Mouse (Mus musculus) cortical plate, adult 2 months (tissue): ENCODE data around the gene Pdhx. TPM values are rescaled to one million over a fixed set of nuclear protein-coding genes. Genes with fewer than 3 reads are reported as not detected.

ENCODE experiments used
- H3K27ac ChIP-seq: fragments of 200-500 bp; 2 replicates; pipeline ENCODE4 v1.5.1; 2012; ENCODE audit warnings: low read length, control low read depth, inconsistent platforms; ENCODE audit not compliant: insufficient read depth
- H3K4me1 ChIP-seq: fragments of 200-500 bp; 2 replicates; pipeline ENCODE4 v1.6.1; 2011; ENCODE audit warnings: low read length; ENCODE audit not compliant: control insufficient read depth, insufficient read depth
- H3K4me3 ChIP-seq: fragments of 200-500 bp; 2 replicates; pipeline ENCODE4 v1.5.1; 2011; ENCODE audit warnings: mild to moderate bottlenecking, low read length, control low read depth; ENCODE audit not compliant: insufficient read depth
- CTCF ChIP-seq: fragments of 200-500 bp; IDR thresholded peaks from 2 replicates; pipeline ENCODE4 v1.5.1; 2011; ENCODE audit warnings: mild to moderate bottlenecking, control low read depth, low read length; ENCODE audit not compliant: insufficient read depth; ENCODE audit errors: extremely low read depth
- POLR2A ChIP-seq: fragments of 200-500 bp; IDR thresholded peaks from 2 replicates; pipeline ENCODE4 v1.6.1; 2011; ENCODE audit warnings: mild to moderate bottlenecking, low read length, control low read depth; ENCODE audit not compliant: insufficient read depth; ENCODE audit errors: extremely low read depth
- polyA plus RNA-seq: library from polyadenylated mRNA; depleted of rRNA; stranded (reverse); fragments of >200 nt; gene quantifications from 2 replicates; pipeline ENCODE4 v1.2.3, GENCODE M21; 2012; rRNA removed

The Pdhx gene
- 47.7 and 48.4 TPM in 2 replicates for polyA plus RNA-seq

DNA sequence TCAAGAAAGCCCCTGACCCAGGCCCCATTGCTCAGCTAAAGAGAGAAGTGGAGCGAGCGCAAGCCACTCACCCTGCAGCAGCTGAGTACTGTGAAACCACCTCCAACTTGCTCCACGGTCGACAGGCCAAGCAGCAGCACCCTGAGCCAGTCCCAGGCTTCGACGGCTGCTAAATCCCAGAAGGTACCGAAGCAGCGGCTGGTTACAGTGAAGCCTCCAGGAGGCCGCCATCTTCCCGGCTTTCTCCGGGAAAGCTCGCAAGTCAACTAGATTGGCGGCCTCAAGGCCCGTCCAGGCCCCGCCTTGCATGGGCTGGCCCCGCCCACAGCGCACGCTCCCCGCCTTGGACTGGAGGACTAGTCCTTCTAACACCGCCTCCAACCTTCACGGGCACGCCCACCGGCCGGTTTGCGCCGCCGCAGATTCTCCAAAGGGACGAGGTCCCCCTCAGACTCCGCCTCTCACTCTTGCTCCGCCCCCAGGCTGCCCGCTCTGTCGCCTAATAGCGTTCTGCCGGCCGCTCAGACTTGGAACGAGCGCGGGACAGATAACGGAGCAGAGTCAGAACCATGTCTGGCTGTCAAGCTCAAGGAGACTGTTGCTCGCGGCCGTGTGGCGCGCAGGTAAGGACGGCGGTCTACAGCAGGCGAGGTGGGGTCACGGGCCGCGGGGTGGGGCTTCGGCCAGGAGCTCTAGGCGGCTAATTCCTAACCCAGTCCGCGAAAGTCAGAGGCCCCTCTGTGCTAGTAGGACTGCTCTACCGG, at the start of gene Pdhx, which contains the start of gene Apip:
TSS of gene Pdhx (minus strand) at position 295 of the 764 bp plus-strand sequence.
TSS of gene Apip (plus strand) at position 457 of the 764 bp plus-strand sequence.
- H3K27ac ChIP-seq: peak within 1 kb of the TSS; percentile 77
- TF ChIP-seq CTCF (no peak), POLR2A (peak; percentile 85)

DNA sequence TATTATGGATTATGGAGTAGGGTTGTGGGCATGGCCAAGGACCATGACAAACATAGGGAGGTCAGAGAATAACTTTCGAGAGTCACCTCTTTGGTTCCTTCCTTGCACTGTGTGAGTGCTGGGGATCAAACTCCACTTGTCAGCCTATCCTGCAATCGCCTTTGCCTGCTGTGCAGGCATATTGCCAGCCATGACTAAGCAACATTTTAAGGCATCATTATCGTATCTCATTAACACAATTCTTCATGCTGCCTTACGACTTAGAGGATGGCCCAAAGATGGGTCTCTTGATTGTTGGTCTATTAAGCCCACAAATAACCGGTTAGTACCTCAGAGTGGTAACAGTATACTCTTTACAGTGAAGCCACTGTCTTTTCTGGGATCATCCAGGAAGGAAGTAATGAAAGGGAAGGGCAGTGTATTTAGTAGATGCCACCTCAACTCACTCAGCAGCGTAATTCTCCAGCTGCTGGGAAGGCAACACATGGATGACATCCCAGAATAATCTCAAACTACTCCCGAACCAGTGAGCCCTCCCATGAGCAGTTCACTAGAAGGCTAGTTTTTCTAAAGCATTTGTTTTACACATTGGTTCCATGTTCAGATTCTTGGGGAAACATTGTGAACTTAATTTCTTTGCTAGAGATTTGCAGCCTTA, 46.0 kb upstream of the Pdhx start:
- Histone ChIP-seq H3K4me1 (no peaks in the 10 kb centered on the region), H3K27ac (no peak overlapping the region)

More for the DNA sequence above, at the start of gene Pdhx, which contains the start of gene Apip:
- H3K4me1 ChIP-seq: peaks cover 2% of the 10 kb centered on the region; the same call in 1 of the 2 replicates
- H3K4me3 ChIP-seq: peak within 1 kb of the TSS; percentile 87

DNA sequence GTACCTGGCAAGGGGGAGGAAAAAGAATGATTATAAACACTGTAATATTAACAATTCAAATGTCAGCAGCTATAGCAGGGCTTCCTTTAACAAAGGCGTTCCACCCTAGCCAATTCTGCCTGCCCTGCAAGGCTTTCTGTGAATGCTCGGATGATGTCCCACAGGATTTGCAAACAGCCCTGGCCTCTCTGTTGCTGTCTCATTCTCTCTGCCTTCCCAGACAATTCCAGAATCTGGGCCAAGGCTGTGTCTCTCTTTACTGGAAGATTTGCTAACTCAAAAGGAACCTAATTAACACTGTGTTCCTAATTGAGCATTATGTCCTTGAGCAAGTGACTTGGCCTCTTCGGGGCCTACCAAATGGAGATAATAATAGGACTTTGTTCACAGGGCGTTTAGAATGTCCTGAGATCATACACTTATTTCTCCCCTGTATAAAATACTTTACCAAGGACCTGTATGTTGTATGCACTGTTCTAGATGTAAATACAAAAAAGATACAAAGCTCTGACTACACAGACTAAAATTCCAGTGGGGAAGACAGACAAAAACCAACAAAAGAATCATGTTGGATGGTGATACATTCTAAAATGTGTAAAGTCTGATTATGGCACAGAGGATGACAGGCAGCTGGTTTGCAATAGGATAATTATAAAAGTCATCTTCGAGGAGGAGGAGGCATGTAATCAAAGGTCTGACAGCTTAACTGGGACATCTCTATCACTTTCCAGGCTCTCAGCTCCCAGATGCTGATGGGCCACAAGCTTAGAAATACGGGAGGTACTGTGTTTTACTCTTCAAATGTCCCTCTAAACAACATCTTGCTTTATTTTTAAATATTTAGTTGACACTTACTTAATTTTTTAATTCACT, 45.2 kb upstream of the Pdhx start:
- H3K4me1 ChIP-seq: no peaks in the 10 kb centered on the region
- H3K27ac ChIP-seq: no peak overlapping the region

More for the DNA sequence above, 46.0 kb upstream of the Pdhx start:
- no peak for TF ChIP-seq CTCF
- TF ChIP-seq POLR2A: no peak
- no peak overlapping the region for H3K4me3 ChIP-seq

DNA sequence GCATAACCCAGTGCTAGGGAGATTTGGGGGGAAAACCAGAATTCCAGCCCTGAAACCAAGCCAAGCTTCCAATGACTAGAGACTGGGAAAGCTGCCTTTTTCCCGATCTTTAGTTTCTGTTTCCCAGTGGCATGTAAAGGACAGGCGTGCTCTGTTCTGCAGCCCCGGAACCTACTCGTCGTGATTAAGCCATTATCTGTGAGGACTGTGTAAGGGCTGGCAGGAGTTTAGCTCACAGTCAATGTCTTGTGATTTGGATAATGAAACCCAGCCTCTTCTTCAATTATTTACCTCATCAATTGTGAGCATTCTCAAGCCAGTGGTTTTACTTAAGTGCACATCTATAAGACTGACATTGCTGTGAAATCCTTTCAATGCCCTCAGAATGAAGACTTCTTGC, 43.9 kb upstream of the Pdhx start:
- H3K4me1 ChIP-seq: no peaks in the 10 kb centered on the region
- TF ChIP-seq POLR2A (no peak), CTCF (no peak)
- no peak overlapping the region for H3K27ac ChIP-seq
- H3K4me3 ChIP-seq: no peak overlapping the region

More for the DNA sequence above, 45.2 kb upstream of the Pdhx start:
- no peak for TF ChIP-seq CTCF
- TF ChIP-seq POLR2A: no peak
- no peak overlapping the region for H3K4me3 ChIP-seq

DNA sequence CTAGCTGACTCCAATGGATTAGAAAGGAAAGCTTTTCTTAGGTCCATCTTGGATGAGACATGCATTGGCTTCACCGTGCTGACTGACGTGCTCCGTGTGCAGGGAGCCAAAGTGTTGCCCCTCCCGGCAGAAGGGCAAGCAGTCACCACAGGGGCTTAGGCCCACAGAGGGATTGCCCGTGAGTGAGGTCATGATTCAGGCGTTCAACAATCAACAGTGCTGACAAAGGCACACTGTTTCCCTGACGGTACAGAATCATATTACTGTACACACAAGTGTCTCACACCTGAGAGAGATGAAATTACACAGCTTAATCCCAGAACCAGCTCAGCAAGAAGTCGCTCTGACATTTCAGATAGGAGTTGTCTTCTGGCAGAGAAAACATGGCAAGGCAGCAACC, 38.4 kb upstream of the Pdhx start:
- Histone ChIP-seq H3K27ac (no peak overlapping the region), H3K4me1 (no peaks in the 10 kb centered on the region), H3K4me3 (no peak overlapping the region)
- no peak for TF ChIP-seq CTCF
- TF ChIP-seq POLR2A: no peak

DNA sequence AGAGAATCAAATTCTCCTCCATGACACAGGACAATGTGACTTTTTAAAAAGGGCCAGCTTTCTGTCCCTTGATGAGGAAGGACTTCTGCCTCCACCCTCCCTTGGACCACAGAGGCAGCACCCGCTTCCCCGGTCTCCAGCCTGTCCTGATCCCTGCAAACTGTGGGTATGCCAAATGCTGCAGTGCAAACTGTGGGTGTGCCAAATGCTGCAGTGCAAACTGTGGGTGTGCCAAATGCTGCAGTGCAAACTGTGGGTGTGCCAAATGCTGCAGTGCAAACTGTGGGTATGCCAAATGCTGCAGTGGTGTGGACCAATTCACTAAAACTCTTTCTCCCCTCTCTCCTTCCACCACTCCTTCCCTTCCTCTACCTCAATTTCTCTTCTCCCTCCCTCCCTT, 32.9 kb upstream of the Pdhx start:
- no peak overlapping the region for H3K27ac ChIP-seq
- no peaks in the 10 kb centered on the region for H3K4me1 ChIP-seq
- H3K4me3 ChIP-seq: no peak overlapping the region
- no peak for TF ChIP-seq CTCF
- TF ChIP-seq POLR2A: no peak

DNA sequence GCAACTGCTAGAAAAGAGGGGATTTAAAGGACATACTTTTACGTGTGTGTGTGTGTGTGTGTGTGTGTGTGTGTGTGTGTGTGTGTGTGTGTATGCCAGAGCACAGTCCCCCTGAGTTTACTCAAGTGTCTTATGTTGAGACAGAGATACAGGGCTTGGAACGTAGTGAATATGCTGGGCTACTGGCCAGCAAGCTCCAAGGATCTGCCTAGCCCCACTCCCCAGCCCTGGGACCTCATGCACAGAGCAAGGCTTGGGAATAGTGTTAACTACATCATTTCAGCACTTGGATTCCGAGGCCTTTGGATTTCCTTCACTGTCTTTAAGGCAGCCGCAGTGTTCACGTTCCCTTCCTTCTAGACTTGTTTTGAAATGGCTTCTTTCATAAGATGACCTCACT, 29.3 kb upstream of the Pdhx start:
- Histone ChIP-seq H3K4me3 (no peak overlapping the region), H3K27ac (no peak overlapping the region), H3K4me1 (no peaks in the 10 kb centered on the region)
- TF ChIP-seq CTCF (no peak), POLR2A (no peak)

DNA sequence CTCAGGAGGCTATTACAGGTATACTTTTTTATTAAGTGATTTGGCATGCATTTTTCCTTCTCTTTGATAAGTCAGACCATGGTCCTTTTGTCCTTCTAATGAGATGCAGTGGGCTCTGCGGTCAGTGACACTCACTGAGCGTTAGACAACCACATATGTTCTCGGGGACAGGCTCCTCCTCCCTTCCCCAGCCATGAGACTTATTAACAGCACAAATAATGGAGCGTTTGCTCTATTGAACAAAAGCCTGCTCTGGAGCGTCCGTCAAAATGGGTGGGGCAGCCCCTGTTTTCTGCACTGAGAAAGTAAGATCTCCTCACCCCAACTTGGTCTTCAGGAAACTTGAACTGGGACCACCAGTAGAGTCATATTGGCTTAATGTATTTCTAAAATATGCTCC, 16.2 kb upstream of the Pdhx start:
- no peak for TF ChIP-seq CTCF
- TF ChIP-seq POLR2A: no peak
- H3K4me1 ChIP-seq: no peaks in the 10 kb centered on the region
- H3K27ac ChIP-seq: no peak overlapping the region
- no peak overlapping the region for H3K4me3 ChIP-seq

DNA sequence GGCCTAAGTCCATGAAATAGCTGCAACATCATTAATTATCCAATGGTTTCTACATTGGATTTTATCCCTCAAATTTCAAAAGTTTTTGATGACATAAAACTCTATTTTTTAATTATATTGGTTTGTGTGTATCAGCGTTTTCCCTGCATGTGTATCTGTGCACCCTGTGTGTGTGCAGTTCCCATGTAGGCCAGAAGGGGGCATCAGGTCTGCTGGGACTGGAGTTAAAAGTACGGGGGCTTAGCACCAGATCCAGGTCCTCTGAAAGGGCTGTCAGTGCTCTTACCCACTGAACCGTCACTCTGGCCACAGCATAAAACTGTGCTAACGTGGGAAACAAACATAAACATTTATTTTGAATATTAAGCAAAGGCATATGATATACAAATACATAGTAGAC, 14.8 kb upstream of the Pdhx start:
- TF ChIP-seq CTCF (no peak), POLR2A (no peak)
- H3K4me1 ChIP-seq: no peaks in the 10 kb centered on the region
- H3K4me3 ChIP-seq: no peak overlapping the region
- no peak overlapping the region for H3K27ac ChIP-seq
